Mouse (Mus musculus) lung, embryonic 14.5 days (tissue): ENCODE measurements around the gene Cntnap2. TPM values are rescaled to one million over a fixed set of nuclear protein-coding genes. Genes with fewer than 3 reads are reported as not detected.

ENCODE experiments used
- ATAC-seq: fragments of 200-750 bp; cut with Nextera tagmentation; 2 replicates; pipeline ENCODE4 v1.8.0; 2017; ENCODE audit warnings: mild to moderate bottlenecking, moderate TSS enrichment, moderate library complexity; ENCODE audit not compliant: insufficient read depth
- DNase-seq: peaks from one replicate; pipeline ENCODE4 v3.0.0-alpha.2; 2015
- H3K27ac ChIP-seq: fragments of 300-500 bp; sonication (generic); 2 replicates; pipeline ENCODE4 v1.5.1; 2014; ENCODE audit warnings: low read depth, mild to moderate bottlenecking, moderate library complexity
- H3K27me3 ChIP-seq: fragments of 300-500 bp; sonication (generic); 2 replicates; pipeline ENCODE4 v1.6.1; 2014; ENCODE audit warnings: low read length, control low read depth; ENCODE audit not compliant: insufficient read depth
- H3K36me3 ChIP-seq: fragments of 300-500 bp; sonication (generic); 2 replicates; pipeline ENCODE4 v1.6.1; 2014; ENCODE audit warnings: control low read depth; ENCODE audit not compliant: insufficient read depth
- H3K4me1 ChIP-seq: fragments of 300-500 bp; sonication (generic); 2 replicates; pipeline ENCODE4 v1.6.1; 2014; ENCODE audit warnings: antibody characterized with exemption, control low read depth; ENCODE audit not compliant: insufficient read depth
- H3K4me2 ChIP-seq: fragments of 300-500 bp; sonication (generic); 2 replicates; pipeline ENCODE4 v1.6.1; 2014; ENCODE audit warnings: mild to moderate bottlenecking
- H3K4me3 ChIP-seq: fragments of 300-500 bp; sonication (generic); 2 replicates; pipeline ENCODE4 v1.5.1; 2014; ENCODE audit warnings: low read depth, low read length
- H3K9ac ChIP-seq: fragments of 300-500 bp; sonication (generic); 2 replicates; pipeline ENCODE4 v1.6.1; 2014
- H3K9me3 ChIP-seq: fragments of 300-500 bp; sonication (generic); 2 replicates; pipeline ENCODE4 v1.6.1; 2016; ENCODE audit warnings: low read depth, low read length, control low read depth
- CTCF ChIP-seq: IDR thresholded peaks from 2 replicates; pipeline ENCODE4 v1.5.1; 2016; ENCODE audit warnings: antibody characterized with exemption, low read depth
- WGBS: fragments of 180-500 bp; shearing (Covaris S2); extraction: QIAGEN DNeasy Blood & Tissue Kit; methylation state at CpG from one replicate; pipeline ENCODE4 v1.1.7; 2014; 5-methylcytosine and 5-hydroxymethylcytosine counted together
- polyA plus RNA-seq: library from polyadenylated mRNA; unstranded; fragments of >200 nt; fragmentation: Nextera tagmentation; extraction: Ambion mirVana; gene quantifications from 2 replicates; pipeline ENCODE4 v1.2.1, GENCODE M21; 2014

Cntnap2 gene
- polyA plus RNA-seq, 1 experiment from 2014 or later: 1.0 TPM

GRCm38 (mm10) chr6:45327952-45328485 lies 268.9 kb downstream of the Cntnap2 start:
- 74% methylated on average over 3 of the region's 3 CpGs for WGBS
- no peaks in the 10 kb centered on the region for H3K9me3 ChIP-seq
- H3K27me3 ChIP-seq: no peaks in the 10 kb centered on the region
- ATAC-seq (no peak), DNase-seq (no peak)
- no peak overlapping the region for H3K27ac ChIP-seq
- no peak overlapping the region for H3K9ac ChIP-seq
- H3K4me3 ChIP-seq: no peak overlapping the region
- no peak overlapping the region for H3K4me2 ChIP-seq
- no peaks in the 10 kb centered on the region for H3K4me1 ChIP-seq
- no peak for TF ChIP-seq CTCF
- H3K36me3 ChIP-seq: no peaks in the 10 kb centered on the region

- no peaks in the 10 kb centered on the region for H3K36me3 ChIP-seq
- H3K27me3 ChIP-seq: no peaks in the 10 kb centered on the region
- TF ChIP-seq CTCF: no peak
- H3K4me3 ChIP-seq: no peak overlapping the region
- H3K27ac ChIP-seq: no peak overlapping the region
- 70% methylated on average over 2 of the region's 2 CpGs for WGBS
- H3K9me3 ChIP-seq: no peaks in the 10 kb centered on the region
- no peak overlapping the region for H3K4me2 ChIP-seq
- H3K9ac ChIP-seq: no peak overlapping the region
- DNase-seq: no peak
- no peaks in the 10 kb centered on the region for H3K4me1 ChIP-seq
- ATAC-seq: no peak
Measured at GRCm38 (mm10) chr6:45345396-45345795, 286.2 kb downstream of the Cntnap2 start.

- TF ChIP-seq CTCF: no peak
- ATAC-seq (no peak), DNase-seq (no peak)
- Histone ChIP-seq H3K9me3 (no peaks in the 10 kb centered on the region), H3K36me3 (no peaks in the 10 kb centered on the region), H3K4me2 (no peak overlapping the region), H3K4me3 (no peak overlapping the region), H3K27me3 (no peaks in the 10 kb centered on the region), H3K27ac (no peak overlapping the region), H3K9ac (no peak overlapping the region), H3K4me1 (no peaks in the 10 kb centered on the region)
Measured at GRCm38 (mm10) chr6:45345953-45346352, 286.8 kb downstream of the Cntnap2 start.

GRCm38 (mm10) chr6:45366442-45366841 lies 307.3 kb downstream of the Cntnap2 start:
- H3K4me3 ChIP-seq: no peak overlapping the region
- WGBS: 16% methylated on average over 1 of the region's 1 CpGs

GRCm38 (mm10) chr6:45381126-45381525 lies 322.0 kb downstream of the Cntnap2 start:
- no peak for DNase-seq
- Histone ChIP-seq H3K27me3 (no peaks in the 10 kb centered on the region), H3K27ac (no peak overlapping the region), H3K36me3 (no peaks in the 10 kb centered on the region), H3K4me2 (no peak overlapping the region), H3K4me1 (no peaks in the 10 kb centered on the region), H3K4me3 (no peak overlapping the region), H3K9ac (no peak overlapping the region), H3K9me3 (no peaks in the 10 kb centered on the region)
- ATAC-seq: no peak
- whole genome bisulfite sequencing: 64% methylated on average over 7 of the region's 7 CpGs
- TF ChIP-seq CTCF: no peak

More at GRCm38 (mm10) chr6:45366442-45366841, 307.3 kb downstream of the Cntnap2 start:
- H3K4me2 ChIP-seq: no peak overlapping the region
- DNase-seq (no peak), ATAC-seq (no peak)
- H3K4me1 ChIP-seq: no peaks in the 10 kb centered on the region
- H3K36me3 ChIP-seq: no peaks in the 10 kb centered on the region
- TF ChIP-seq CTCF: no peak
- H3K27ac ChIP-seq: no peak overlapping the region
- H3K9ac ChIP-seq: no peak overlapping the region
- H3K9me3 ChIP-seq: no peaks in the 10 kb centered on the region
- H3K27me3 ChIP-seq: no peaks in the 10 kb centered on the region

- DNase-seq (no peak), ATAC-seq (no peak)
- Histone ChIP-seq H3K27me3 (no peaks in the 10 kb centered on the region), H3K4me3 (no peak overlapping the region), H3K9ac (no peak overlapping the region), H3K36me3 (no peaks in the 10 kb centered on the region), H3K27ac (no peak overlapping the region), H3K4me2 (no peak overlapping the region), H3K9me3 (no peaks in the 10 kb centered on the region), H3K4me1 (no peaks in the 10 kb centered on the region)
- 29% methylated on average over 1 of the region's 1 CpGs for WGBS
- no peak for TF ChIP-seq CTCF
Measured at GRCm38 (mm10) chr6:45389034-45389433, 329.9 kb downstream of the Cntnap2 start.

GRCm38 (mm10) chr6:45413629-45414028 lies 354.5 kb downstream of the Cntnap2 start:
- Histone ChIP-seq H3K4me3 (no peak overlapping the region), H3K4me1 (no peaks in the 10 kb centered on the region), H3K9ac (no peak overlapping the region), H3K9me3 (no peaks in the 10 kb centered on the region), H3K27ac (no peak overlapping the region), H3K27me3 (no peaks in the 10 kb centered on the region), H3K4me2 (no peak overlapping the region), H3K36me3 (no peaks in the 10 kb centered on the region)
- no peak for ATAC-seq
- TF ChIP-seq CTCF: no peak
- no peak for DNase-seq
- 87% methylated on average over 2 of the region's 2 CpGs for WGBS

- 81% methylated on average over 1 of the region's 1 CpGs for WGBS
- no peaks in the 10 kb centered on the region for H3K36me3 ChIP-seq
- H3K9me3 ChIP-seq: no peaks in the 10 kb centered on the region
- no peak overlapping the region for H3K4me3 ChIP-seq
- DNase-seq (no peak), ATAC-seq (no peak)
- TF ChIP-seq CTCF: no peak
- H3K27me3 ChIP-seq: no peaks in the 10 kb centered on the region
- no peaks in the 10 kb centered on the region for H3K4me1 ChIP-seq
- H3K4me2 ChIP-seq: no peak overlapping the region
- H3K27ac ChIP-seq: no peak overlapping the region
- H3K9ac ChIP-seq: no peak overlapping the region
Measured at GRCm38 (mm10) chr6:45455424-45455823, 396.3 kb downstream of the Cntnap2 start.
